Mouse (Mus musculus) embryo, embryonic 11 days (tissue): ENCODE measurements at regions not wholly inside any gene's neighbourhood (a gene's known extent, or its start where the extent isn't known, plus 50 kb on each side); places are given as distances from the start of the nearest gene placed in this dataset.
A peak's percentile ranks its signal among the peaks of the same experiment; 100 is the strongest.

Experiments
- DNase-seq: peaks from one replicate; pipeline ENCODE4 v3.0.0-alpha.2; 2015

GRCm38 (mm10) chrX:143462632-143463031 is 55.8 kb upstream of the Pak3 start:
- peak; percentile 29 for DNase-seq

- peak; percentile 52 for DNase-seq
These were observed 54.7 kb upstream of the Chrdl1 start for GRCm38 (mm10) chrX:143448636-143449346.

- peak; percentile 54 for DNase-seq
These were observed 50.5 kb upstream of the Chrdl1 start for GRCm38 (mm10) chrX:143444581-143444980.
